In the genomic region with DNA sequence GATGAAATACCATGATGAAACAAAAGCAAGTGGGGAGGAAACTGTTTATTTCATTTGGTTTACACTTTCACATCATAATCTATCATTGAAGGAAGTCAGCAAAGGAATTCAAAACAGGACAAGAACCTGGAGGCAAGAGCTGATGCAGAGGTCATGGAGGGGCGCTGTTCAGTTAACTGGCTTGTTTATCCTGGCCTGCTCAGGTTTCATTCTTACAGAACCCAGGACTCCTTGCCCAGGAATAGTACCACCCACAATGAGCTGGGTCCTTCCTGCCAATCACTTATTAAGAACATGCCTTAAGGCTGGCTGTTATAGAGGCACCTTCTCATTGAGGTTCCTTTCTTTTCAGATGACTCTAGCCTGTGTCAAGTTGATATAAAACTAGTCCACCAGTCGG, we compare ENCODE assay signal across 21 mouse cellular contexts. TPM values are rescaled to one million over a fixed set of nuclear protein-coding genes. Genes with fewer than 3 reads are reported as not detected.
DNase-seq lines count a peak whose midpoint lies in the region; ATAC-seq and TF ChIP-seq lines count a peak whose summit lies in the region.
"Had no signal": no experiment of that assay in that cellular context is flagged by ENCODE, and none has a peak within 500 bp of the region (broad histone marks: within the 10 kb centered on the region; RNA-seq: fewer than 3 reads in every experiment).

No protein-coding gene starts in this region.

- no peaks in the 10 kb centered on the region for H3K27me3 ChIP-seq in embryonic facial prominence, embryonic 11.5 days (ENCODE audit: control insufficient read depth, insufficient read depth, low read length)
- H3K27me3 ChIP-seq: embryonic facial prominence, embryonic 15.5 days; heart, embryonic 13.5 days; hindbrain, embryonic 12.5 days had no signal

- H3K36me3 ChIP-seq in embryonic facial prominence, embryonic 11.5 days (replicated peaks; ENCODE audit: control insufficient read depth, insufficient read depth, low read depth, low read length): no peaks in the 10 kb centered on the region; the same call in 1 of the 2 replicates

- no peak overlapping the region for H3K9ac ChIP-seq in embryonic facial prominence, embryonic 11.5 days (replicated peaks; ENCODE audit: low read length)
- H3K9ac ChIP-seq: embryonic facial prominence, embryonic 15.5 days; heart, embryonic 13.5 days; hindbrain, embryonic 12.5 days had no signal

- H3K27ac ChIP-seq in embryonic facial prominence, embryonic 11.5 days (replicated peaks; ENCODE audit: low read depth, low read length): no peak overlapping the region
- H3K27ac ChIP-seq: embryonic facial prominence, embryonic 15.5 days; forebrain, embryonic 10.5 days; heart, embryonic 13.5 days; hindbrain, embryonic 12.5 days had no signal

- no peak overlapping the region for H3K4me2 ChIP-seq in embryonic facial prominence, embryonic 11.5 days (ENCODE audit: low read depth, low read length)
- H3K4me2 ChIP-seq: embryonic facial prominence, embryonic 15.5 days; heart, embryonic 13.5 days; hindbrain, embryonic 12.5 days had no signal

- DNase-seq in lung, postnatal 36 days: peak; percentile 13
- DNase-seq in lung, adult 2 months: no peak
- peak; percentile 43 for DNase-seq in embryo, embryonic 10.5 days (ENCODE audit: low spot score)
- DNase-seq in embryonic facial prominence, embryonic 11.5 days (ENCODE audit: low spot score): peak; percentile 64
- no peak for DNase-seq in heart, postnatal 36 days
- DNase-seq: adrenal gland, postnatal 10 days; cerebellum, adult 11-12 months; cerebellum, adult 9-10 months; cerebellum, postnatal 25 days; gastrocnemius, postnatal 25 days; heart, adult 11 months; heart, postnatal 4 days; kidney, adult 11 months had no signal

- H3K9me3 ChIP-seq in embryonic facial prominence, embryonic 11.5 days (replicated peaks; ENCODE audit: control insufficient read depth, low read length): no peaks in the 10 kb centered on the region
- H3K9me3 ChIP-seq: embryonic facial prominence, embryonic 15.5 days; forebrain, embryonic 10.5 days; heart, embryonic 13.5 days; hindbrain, embryonic 12.5 days had no signal

- TF ChIP-seq POLR2A in lung, adult 2 months (IDR thresholded peaks at IDR 0.05; ENCODE audit: borderline replicate concordance, extremely low read depth, low read depth, low read length): no peak

- no peak for TF ChIP-seq CTCF in lung, adult 2 months (IDR thresholded peaks at IDR 0.05; ENCODE audit: insufficient read depth, low read length)

- ATAC-seq in embryonic facial prominence, embryonic 11.5 days (replicated peaks; ENCODE audit: insufficient number of reproducible peaks, low FRiP score, low TSS enrichment, low read depth): no peak
- no peak for ATAC-seq in inflammation-experienced regulatory T-cells, adult 6 months
- ATAC-seq: forebrain, embryonic 14.5 days; hindbrain, embryonic 16.5 days had no signal

- no peaks in the 10 kb centered on the region for H3K4me1 ChIP-seq in lung, adult 2 months (ENCODE audit: control insufficient read depth, insufficient read depth, low read length)
- no peaks in the 10 kb centered on the region for H3K4me1 ChIP-seq in embryonic facial prominence, embryonic 11.5 days (ENCODE audit: control insufficient read depth, insufficient read depth, low read length)
- H3K4me1 ChIP-seq: embryonic facial prominence, embryonic 15.5 days; forebrain, embryonic 10.5 days; hindbrain, embryonic 12.5 days had no signal

- no peak overlapping the region for H3K4me3 ChIP-seq in lung, adult 2 months (replicated peaks; ENCODE audit: extremely low read depth, low read depth, low read length)
- H3K4me3 ChIP-seq in embryonic facial prominence, embryonic 11.5 days (ENCODE audit: low read depth, low read length): no peak overlapping the region
- H3K4me3 ChIP-seq: embryonic facial prominence, embryonic 15.5 days; erythroblast, embryonic 14.5 days; forebrain, embryonic 10.5 days; heart, embryonic 13.5 days; hindbrain, embryonic 12.5 days had no signal

- intact Hi-C loops in heart, postnatal 36 days (cut with DNase I): no loop called here

- 40% methylated on average over 2 of the region's 2 CpGs for WGBS in lung, adult 2 months
- WGBS in embryonic facial prominence, embryonic 11.5 days: 52% methylated on average over 2 of the region's 2 CpGs

RNA-seq across cellular contexts. Expression of a gene that starts 49.8 kb away (rescaled TPM):
- polyA plus RNA-seq in lung, adult 2 months (2012; rRNA removed): 17.0 and 19.2 TPM in 2 replicates
- polyA plus RNA-seq in embryonic facial prominence, embryonic 11.5 days (2014; fragmentation: Nextera tagmentation; extraction: Ambion mirVana): 58.1 and 59.4 TPM in 2 replicates
- total RNA-seq in heart, postnatal 36 days (2021): 10 to 100 TPM; 37.4 to 38.0 TPM
- polyA plus RNA-seq in inflammation-experienced regulatory T-cells, adult 6 months (2017; shearing (Covaris generic)): 10 to 100 TPM; 42.8 to 70.2 (median 61.6) TPM

Comparison
In these comparisons a context has a peak if more than half of its experiments do, and no peak if none do; other contexts are left out.
1. DNase-seq: peak in lung, postnatal 36 days (single experiment), embryo, embryonic 10.5 days (single experiment) and embryonic facial prominence, embryonic 11.5 days (single experiment); none in lung, adult 2 months (single experiment) and heart, postnatal 36 days (0 of 2).